Mouse (Mus musculus): ENCODE results near the gene Pex12.
A peak's percentile ranks its signal among the peaks of the same experiment; 100 is the strongest.
"Not testable (repeated sequence)": the region's sequence is repeated elsewhere in the genome, so short reads cannot be mapped to it uniquely, and the experiment has no call there.

The Pex12 gene

DNA sequence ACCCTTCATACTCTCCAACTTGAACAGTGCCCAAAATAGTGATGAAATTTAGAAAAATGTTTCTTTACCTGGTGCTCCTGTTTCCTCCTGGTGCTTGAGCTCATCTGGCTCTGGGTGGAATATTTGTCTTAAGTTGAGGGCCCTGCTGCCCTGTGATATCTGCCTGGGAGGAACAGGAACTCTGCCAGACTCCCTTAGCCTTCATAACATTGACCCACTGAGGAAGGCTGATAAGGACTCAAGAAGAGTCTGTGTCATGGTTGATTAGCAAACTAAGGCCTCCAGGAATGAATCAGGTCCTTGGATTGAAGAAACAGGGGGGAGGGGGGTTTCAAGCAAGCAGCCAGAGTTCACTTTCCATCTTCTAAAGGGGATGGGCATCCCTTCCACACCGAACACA, 15.8 kb downstream of the Pex12 start, which contains the start of gene Slfn14:
TSS of gene Slfn14 (minus strand) at position 161 of the 400 bp plus-strand sequence.
- DNase-seq, result no peak

DNA sequence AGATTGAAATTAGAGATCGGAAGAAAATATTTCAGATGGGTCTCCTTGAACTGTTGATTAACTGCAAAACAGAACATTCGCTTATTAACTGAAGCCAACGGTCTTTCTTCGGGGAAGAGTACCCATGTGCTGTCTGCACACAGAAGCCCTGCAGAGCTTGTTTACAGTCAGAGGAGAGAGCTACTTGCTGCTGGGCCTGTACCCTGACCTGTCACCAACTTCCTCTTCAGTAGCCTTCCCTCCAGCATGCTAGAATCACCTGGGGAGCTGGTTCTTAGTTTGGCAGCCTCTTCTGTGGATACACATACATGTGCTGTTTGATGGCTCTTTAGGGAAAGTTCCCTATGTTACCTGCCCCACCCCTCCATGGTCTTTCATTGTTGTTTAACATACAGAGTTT, 16.8 kb downstream of the Pex12 start:
- no peak for DNase-seq

DNA sequence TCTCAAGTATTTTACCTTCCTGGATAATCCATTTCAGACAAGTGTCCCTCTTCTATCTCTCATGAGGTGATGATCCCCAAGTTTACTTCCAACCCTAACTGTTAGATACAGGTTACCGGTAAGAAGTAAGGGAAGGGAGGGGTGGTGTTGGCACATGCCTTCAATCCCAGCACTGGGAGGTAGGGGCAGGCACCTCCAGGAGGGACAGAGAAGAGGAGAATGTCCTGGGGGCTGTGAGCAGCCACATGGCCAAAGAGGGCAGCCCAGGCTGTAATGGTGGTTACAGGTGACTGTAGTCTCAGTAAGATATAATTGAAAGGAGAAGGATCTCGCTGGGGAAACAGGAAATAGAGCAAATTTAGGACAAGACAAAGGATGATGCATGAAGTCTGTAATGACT, 20.3 kb downstream of the Pex12 start:
- DNase-seq, result no peak

DNA sequence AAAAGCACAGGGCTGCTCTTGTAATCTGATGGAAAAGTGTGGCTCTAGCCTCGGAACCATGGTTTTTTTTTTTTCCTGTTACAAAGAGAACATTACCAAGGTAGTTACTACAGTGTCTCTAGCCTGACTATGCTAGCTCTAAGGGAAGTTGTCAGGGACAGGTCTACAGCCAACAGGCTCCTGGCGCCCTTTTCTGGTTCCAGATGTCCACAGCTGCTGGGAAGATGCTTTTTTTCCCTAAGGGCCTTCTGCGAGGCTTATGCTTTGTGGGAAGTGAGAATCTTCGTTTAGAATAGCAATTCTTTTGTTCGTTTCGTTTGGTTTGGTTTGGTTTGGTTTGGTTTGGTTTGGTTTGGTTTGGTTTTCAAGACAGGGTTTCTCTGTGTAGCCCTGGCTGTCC, 22.7 kb downstream of the Pex12 start:
- DNase-seq, result no peak

DNA sequence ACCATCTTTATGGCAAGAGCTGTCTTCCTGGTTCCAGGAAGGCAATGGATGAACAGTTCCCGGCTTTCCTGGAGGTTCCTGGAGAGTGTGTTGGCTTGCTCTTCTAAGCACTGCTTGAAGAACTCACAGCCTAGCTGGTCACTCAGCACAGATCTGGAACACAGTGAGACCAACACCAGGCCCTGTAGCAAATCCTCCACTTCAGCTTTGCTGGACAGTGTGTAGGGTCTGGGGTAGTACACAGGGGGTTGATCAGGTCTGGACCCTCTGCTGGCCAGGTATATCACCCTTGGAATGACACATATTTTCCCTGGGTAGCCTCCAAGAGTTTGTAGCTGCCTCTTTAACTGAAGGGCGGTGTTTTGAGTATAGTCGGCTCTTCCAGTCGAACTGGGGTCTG, 23.4 kb downstream of the Pex12 start:
- no peak for DNase-seq

DNA sequence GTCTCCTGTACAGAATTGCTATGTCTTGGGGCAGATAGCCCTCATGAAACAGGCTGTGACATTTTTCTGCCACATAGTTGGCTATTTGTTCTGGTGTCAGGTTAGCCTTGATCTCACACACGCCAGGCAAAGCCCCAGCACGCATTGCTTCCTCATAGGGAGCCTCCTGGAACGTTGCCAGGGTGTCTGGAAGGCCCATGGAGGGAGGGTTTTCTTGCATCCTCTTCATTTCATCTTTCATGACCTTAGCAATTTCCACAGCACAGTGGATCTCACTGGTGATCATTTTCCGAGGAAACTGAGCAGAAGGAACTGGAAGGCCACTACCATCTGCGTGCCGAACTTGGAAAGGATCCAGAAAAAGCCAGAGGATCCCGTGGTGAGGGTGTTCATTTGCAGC, 26.1 kb downstream of the Pex12 start:
- DNase-seq, result no peak

DNA sequence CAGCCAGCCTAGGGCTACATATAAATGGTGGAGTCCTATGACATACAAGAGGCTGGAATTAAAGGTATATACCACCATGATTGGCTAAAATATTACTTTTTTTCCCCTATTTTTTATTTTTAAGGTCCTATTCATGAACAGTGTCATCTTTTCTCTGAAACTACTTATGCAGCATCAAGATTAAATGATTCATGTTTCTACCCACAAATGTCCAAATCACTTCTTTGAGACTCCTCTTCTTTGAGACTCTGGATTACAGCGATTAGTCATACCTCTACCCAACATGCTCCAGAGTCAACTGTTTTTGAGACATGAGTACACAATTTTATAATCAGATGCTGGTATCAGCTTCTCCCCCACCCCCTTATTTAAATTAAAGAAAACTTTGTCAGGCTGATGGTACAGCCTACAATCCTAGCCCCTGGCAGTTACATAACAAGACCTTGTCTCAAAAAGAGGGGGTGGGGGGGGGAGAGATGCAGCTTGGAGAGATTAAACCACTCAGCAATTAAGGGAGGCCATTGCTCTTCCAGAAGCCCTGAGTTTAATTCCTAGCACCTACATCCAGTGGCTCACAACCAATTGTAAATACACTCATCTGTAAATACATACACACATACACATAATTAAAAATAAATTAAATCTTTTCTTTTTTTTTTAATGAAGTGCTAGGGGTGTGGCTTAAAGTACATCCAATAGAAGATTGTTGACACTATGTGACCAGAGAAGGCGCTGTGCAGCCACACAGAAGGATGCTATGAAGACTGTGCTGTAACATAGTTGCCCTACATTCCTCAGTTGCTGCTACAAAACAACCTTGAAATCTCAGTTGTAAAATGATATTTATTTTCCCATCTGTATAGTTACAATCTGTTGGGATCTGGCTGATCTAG, 30.2 kb downstream of the Pex12 start:
- peak; percentile 39 for DNase-seq

DNA sequence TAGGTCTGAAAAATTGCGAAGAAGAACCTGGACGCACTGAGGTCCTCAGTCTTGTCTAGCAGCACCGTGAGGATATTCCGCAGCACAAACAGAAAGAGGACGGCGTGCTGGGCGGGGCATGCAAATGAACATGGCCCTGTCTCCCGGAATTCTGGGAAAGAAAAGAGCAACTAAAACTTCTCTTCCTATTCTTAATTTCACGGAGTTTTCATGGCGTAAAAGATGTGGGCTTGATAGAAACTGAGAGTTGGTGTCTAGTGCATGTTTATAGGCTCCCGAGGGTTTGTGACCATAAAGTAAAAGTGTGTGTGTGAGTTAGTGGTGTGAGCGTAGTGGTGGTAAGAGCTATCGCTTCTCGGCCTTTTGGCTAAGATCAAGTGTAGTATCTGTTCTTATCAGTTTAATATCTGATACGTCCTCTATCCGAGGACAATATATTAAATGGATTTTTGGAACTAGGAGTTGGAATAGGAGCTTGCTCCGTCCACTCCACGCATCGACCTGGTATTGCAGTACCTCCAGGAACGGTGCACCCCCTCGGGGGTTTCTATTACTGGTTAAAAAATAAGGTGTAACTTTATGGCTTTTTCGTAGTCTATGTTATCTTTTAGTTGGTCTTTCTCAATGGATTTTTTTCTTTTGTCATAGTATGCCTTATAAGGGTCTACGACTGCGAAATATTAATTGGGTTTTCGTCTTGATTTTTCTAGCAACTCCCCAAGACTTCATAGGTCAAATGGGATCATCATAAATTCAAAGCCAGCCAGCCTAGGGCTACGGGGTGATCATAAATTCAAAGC, 31.0 kb downstream of the Pex12 start:
- DNase-seq, result peak; percentile 91

DNA sequence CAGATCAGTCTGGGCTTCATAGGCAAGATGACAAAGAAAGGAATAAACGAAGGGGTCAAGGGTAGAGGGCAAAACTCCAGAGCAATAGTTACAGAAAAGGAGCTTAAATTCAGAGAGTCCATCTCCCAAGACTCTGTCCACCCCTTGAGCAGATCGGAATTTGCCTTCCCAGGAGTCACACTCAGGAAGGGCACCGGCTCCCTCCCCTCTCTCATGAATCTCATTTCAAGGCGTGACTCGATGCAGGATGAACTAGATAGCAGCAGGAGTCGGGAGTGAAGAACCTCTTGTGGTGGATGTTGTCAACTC, 31.6 kb downstream of the Pex12 start:
- no peak for DNase-seq

DNA sequence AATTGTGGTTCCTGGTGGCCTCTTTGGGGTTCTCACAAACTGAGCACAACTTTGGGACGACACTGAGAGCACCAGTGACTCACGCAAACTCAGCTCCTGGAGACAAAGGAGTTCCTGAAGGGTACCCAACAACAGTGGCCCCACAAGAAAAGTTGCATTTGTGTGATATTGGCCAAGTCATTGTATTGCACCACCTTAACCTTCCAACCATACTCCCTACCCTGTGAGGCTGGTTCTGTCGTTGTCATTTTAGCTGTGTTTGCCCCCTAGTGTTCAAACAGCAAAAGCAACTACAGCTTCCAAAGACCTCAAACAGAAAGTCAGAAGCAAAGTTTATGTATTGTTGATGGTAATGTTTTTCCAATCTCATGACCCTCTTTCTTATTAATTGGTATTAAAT, 39.2 kb downstream of the Pex12 start:
- peak; percentile 41 for DNase-seq

DNA sequence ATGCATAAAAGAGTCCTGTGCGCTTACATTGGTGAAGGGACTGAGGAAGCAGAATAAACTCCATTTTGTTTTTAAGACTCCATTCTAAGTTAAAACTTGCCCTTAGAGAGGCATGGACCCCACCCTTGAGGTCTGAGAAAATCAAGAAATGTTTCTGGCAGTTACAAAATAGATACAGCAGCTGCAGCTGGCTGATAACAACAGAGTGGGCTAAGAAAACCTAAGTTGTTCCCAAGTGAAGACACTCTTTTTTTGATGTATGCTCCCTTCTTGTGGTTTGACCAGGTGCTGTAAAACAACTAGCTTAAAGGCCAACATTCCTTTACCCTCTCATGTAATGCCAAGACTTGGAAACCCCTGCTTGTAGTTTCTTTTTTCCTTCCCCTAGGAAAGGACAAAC, 39.7 kb downstream of the Pex12 start:
- no peak for DNase-seq

DNA sequence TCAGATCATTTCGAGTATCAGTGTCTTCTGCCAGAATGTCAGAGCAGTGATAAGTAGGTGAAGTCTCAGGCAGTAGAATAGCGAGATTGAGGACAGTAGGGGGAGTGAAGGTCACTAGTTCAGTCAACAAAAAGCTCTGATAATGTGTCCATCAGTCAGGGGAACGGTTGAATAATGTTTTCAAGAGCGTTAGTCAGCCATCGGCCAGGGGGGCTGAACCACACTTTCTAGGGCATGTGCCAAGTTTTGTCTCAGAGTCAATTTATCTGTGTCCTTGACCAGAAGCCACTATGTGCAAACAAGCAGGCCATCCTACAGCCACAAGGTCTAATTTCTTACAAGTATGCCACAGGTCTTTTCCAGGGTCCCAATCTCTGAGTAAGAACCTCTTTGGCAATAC, 45.2 kb downstream of the Pex12 start:
- not testable (repeated sequence) for DNase-seq

Measured in embryo, embryonic 11 days (tissue).